Mouse (Mus musculus): ENCODE measurements at regions not wholly inside any gene's neighbourhood (a gene's known extent, or its start where the extent isn't known, plus 50 kb on each side); places are given as distances from the start of the nearest gene placed in this dataset.

- no peak overlapping the region for H3K4me3 ChIP-seq (ENCODE audit: low read depth, low read length)
- H3K27me3 ChIP-seq (ENCODE audit: control insufficient read depth, insufficient read depth, low read length), result no peaks in the 10 kb centered on the region
- no peaks in the 10 kb centered on the region for H3K36me3 ChIP-seq (ENCODE audit: control insufficient read depth, insufficient read depth, low read length)
- H3K27ac ChIP-seq (ENCODE audit: low read depth, low read length), result no peak overlapping the region
- no peaks in the 10 kb centered on the region for H3K4me1 ChIP-seq (ENCODE audit: control insufficient read depth, insufficient read depth, low read length)
- WGBS, result 45% methylated on average over 9 of the region's 9 CpGs
- no peak overlapping the region for H3K9ac ChIP-seq (replicated peaks; ENCODE audit: low read depth, low read length)
- H3K4me2 ChIP-seq (ENCODE audit: low read depth, low read length), result no peak overlapping the region
- ATAC-seq (ENCODE audit: low read depth), result no peak
- H3K9me3 ChIP-seq (ENCODE audit: control insufficient read depth, low read length), result no peaks in the 10 kb centered on the region
Observed at GRCm38 (mm10) chr8:116196623-116197184, 308.1 kb upstream of the Dynlrb2 start.

DNA sequence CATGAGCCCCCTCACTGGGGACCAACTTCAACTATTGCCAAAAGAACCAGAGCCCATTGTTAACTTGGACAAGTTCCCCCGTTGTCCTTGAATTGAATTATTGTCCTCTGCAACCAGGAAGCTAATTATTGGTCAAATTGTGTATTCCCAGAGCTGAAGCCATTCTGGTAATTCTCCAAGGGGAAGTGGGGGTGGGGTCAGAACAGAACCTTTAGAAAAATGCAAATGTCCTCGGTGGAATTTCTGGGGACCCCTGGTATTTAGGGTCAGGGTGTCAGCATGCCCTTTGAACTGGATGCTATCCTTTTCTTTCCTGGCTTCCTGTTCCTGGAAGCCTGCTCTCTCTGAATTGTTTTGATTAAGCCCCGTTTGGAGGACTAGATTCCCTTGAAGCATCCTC is 312.7 kb upstream of the Dynlrb2 start:
- 1% methylated on average over 3 of the region's 3 CpGs for WGBS
- Histone ChIP-seq H3K4me2 (ENCODE audit: low read depth, low read length) (no peak overlapping the region), H3K9me3 (ENCODE audit: control insufficient read depth, low read length) (no peaks in the 10 kb centered on the region), H3K4me3 (ENCODE audit: low read depth, low read length) (no peak overlapping the region), H3K9ac (replicated peaks; ENCODE audit: low read depth, low read length) (no peak overlapping the region), H3K27me3 (ENCODE audit: control insufficient read depth, insufficient read depth, low read length) (no peaks in the 10 kb centered on the region), H3K36me3 (ENCODE audit: control insufficient read depth, insufficient read depth, low read length) (no peaks in the 10 kb centered on the region), H3K4me1 (ENCODE audit: control insufficient read depth, insufficient read depth, low read length) (no peaks in the 10 kb centered on the region), H3K27ac (ENCODE audit: low read depth, low read length) (no peak overlapping the region)
- no peak for ATAC-seq (ENCODE audit: low read depth)

- H3K27ac ChIP-seq (ENCODE audit: low read depth, low read length), result no peak overlapping the region
- H3K36me3 ChIP-seq (ENCODE audit: control insufficient read depth, insufficient read depth, low read length), result no peaks in the 10 kb centered on the region
- H3K9me3 ChIP-seq (ENCODE audit: control insufficient read depth, low read length), result no peaks in the 10 kb centered on the region
- no peak overlapping the region for H3K4me2 ChIP-seq (ENCODE audit: low read depth, low read length)
- no peaks in the 10 kb centered on the region for H3K4me1 ChIP-seq (ENCODE audit: control insufficient read depth, insufficient read depth, low read length)
- H3K27me3 ChIP-seq (ENCODE audit: control insufficient read depth, insufficient read depth, low read length), result no peaks in the 10 kb centered on the region
- no peak overlapping the region for H3K4me3 ChIP-seq (ENCODE audit: low read depth, low read length)
- H3K9ac ChIP-seq (replicated peaks; ENCODE audit: low read depth, low read length), result no peak overlapping the region
- WGBS, result 91% methylated on average over 7 of the region's 7 CpGs
- ATAC-seq (ENCODE audit: low read depth), result no peak
Observed at GRCm38 (mm10) chr8:116185206-116185605, 319.6 kb upstream of the Dynlrb2 start.

- no peaks in the 10 kb centered on the region for H3K4me1 ChIP-seq (ENCODE audit: control insufficient read depth, insufficient read depth, low read length)
- no peak overlapping the region for H3K9ac ChIP-seq (replicated peaks; ENCODE audit: low read depth, low read length)
- no peaks in the 10 kb centered on the region for H3K27me3 ChIP-seq (ENCODE audit: control insufficient read depth, insufficient read depth, low read length)
- H3K4me2 ChIP-seq (ENCODE audit: low read depth, low read length), result no peak overlapping the region
- ATAC-seq (ENCODE audit: low read depth), result no peak
- no peak overlapping the region for H3K27ac ChIP-seq (ENCODE audit: low read depth, low read length)
- no peaks in the 10 kb centered on the region for H3K36me3 ChIP-seq (ENCODE audit: control insufficient read depth, insufficient read depth, low read length)
- no peaks in the 10 kb centered on the region for H3K9me3 ChIP-seq (ENCODE audit: control insufficient read depth, low read length)
- 89% methylated on average over 8 of the region's 8 CpGs for WGBS
- no peak overlapping the region for H3K4me3 ChIP-seq (ENCODE audit: low read depth, low read length)
Observed at GRCm38 (mm10) chr8:116184241-116184640, 320.5 kb upstream of the Dynlrb2 start.

DNA sequence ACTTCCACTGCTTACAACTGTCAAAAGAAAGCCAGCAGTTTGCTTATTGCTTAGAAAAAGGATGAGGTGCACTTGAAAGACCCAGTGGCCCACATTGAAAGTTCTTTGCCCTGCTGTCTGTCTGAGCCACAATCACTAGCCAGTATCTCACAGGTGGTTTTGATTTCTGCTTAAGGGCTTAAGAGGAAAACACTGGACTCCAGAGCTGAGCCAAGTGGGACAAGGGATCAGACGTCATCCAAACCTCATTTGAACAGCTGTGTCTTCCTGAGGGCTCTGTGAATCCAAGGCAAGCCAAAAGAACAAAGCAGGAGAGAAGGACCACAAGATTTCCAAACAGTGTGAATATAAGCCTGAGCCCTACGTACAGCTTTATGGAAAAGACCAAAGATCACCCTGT is 326.8 kb upstream of the Dynlrb2 start:
- no peak overlapping the region for H3K27ac ChIP-seq (ENCODE audit: low read depth, low read length)
- H3K4me1 ChIP-seq (ENCODE audit: control insufficient read depth, insufficient read depth, low read length), result no peaks in the 10 kb centered on the region
- no peaks in the 10 kb centered on the region for H3K9me3 ChIP-seq (ENCODE audit: control insufficient read depth, low read length)
- no peak overlapping the region for H3K4me3 ChIP-seq (ENCODE audit: low read depth, low read length)
- H3K36me3 ChIP-seq (ENCODE audit: control insufficient read depth, insufficient read depth, low read length), result no peaks in the 10 kb centered on the region
- H3K4me2 ChIP-seq (ENCODE audit: low read depth, low read length), result no peak overlapping the region
- 75% methylated on average over 2 of the region's 2 CpGs for WGBS
- no peaks in the 10 kb centered on the region for H3K27me3 ChIP-seq (ENCODE audit: control insufficient read depth, insufficient read depth, low read length)
- no peak for ATAC-seq (ENCODE audit: low read depth)
- H3K9ac ChIP-seq (replicated peaks; ENCODE audit: low read depth, low read length), result no peak overlapping the region

GRCm38 (mm10) chr8:116174891-116175290 is 329.9 kb upstream of the Dynlrb2 start:
- no peaks in the 10 kb centered on the region for H3K9me3 ChIP-seq (ENCODE audit: control insufficient read depth, low read length)
- H3K4me2 ChIP-seq (ENCODE audit: low read depth, low read length), result no peak overlapping the region
- no peaks in the 10 kb centered on the region for H3K36me3 ChIP-seq (ENCODE audit: control insufficient read depth, insufficient read depth, low read length)
- H3K4me1 ChIP-seq (ENCODE audit: control insufficient read depth, insufficient read depth, low read length), result no peaks in the 10 kb centered on the region
- no peaks in the 10 kb centered on the region for H3K27me3 ChIP-seq (ENCODE audit: control insufficient read depth, insufficient read depth, low read length)
- no peak overlapping the region for H3K4me3 ChIP-seq (ENCODE audit: low read depth, low read length)
- H3K9ac ChIP-seq (replicated peaks; ENCODE audit: low read depth, low read length), result no peak overlapping the region
- no peak for ATAC-seq (ENCODE audit: low read depth)
- WGBS, result 62% methylated on average over 3 of the region's 3 CpGs
- H3K27ac ChIP-seq (ENCODE audit: low read depth, low read length), result no peak overlapping the region

DNA sequence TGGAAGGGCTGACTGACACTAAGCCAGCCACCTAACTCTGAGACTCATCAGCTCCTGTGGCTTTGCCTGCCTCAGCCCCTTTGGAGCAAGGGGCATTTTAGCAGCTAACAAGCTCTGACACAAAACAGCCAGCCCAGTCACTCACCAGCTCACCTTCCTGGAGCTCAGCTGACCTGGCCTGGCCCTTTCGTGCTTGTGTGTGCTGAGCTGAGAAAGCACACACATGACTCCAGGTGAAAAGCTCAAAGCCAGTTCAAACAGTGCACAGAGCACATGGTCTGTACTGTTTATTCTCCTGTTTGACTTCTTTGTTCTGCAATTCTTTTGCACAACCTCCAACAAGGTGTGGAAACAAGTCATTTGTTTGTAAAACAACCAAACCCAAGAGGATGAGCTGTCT is 330.8 kb upstream of the Dynlrb2 start:
- Histone ChIP-seq H3K9me3 (ENCODE audit: control insufficient read depth, low read length) (no peaks in the 10 kb centered on the region), H3K4me2 (ENCODE audit: low read depth, low read length) (no peak overlapping the region), H3K4me3 (ENCODE audit: low read depth, low read length) (no peak overlapping the region), H3K27me3 (ENCODE audit: control insufficient read depth, insufficient read depth, low read length) (no peaks in the 10 kb centered on the region), H3K4me1 (ENCODE audit: control insufficient read depth, insufficient read depth, low read length) (no peaks in the 10 kb centered on the region), H3K36me3 (ENCODE audit: control insufficient read depth, insufficient read depth, low read length) (no peaks in the 10 kb centered on the region), H3K9ac (replicated peaks; ENCODE audit: low read depth, low read length) (no peak overlapping the region), H3K27ac (ENCODE audit: low read depth, low read length) (no peak overlapping the region)
- 62% methylated on average over 1 of the region's 1 CpGs for WGBS
- ATAC-seq (ENCODE audit: low read depth), result no peak

GRCm38 (mm10) chr8:116167874-116168273 is 336.9 kb upstream of the Dynlrb2 start:
- Histone ChIP-seq H3K27me3 (ENCODE audit: control insufficient read depth, insufficient read depth, low read length) (no peaks in the 10 kb centered on the region), H3K4me2 (ENCODE audit: low read depth, low read length) (no peak overlapping the region), H3K27ac (ENCODE audit: low read depth, low read length) (no peak overlapping the region), H3K9ac (replicated peaks; ENCODE audit: low read depth, low read length) (no peak overlapping the region), H3K36me3 (ENCODE audit: control insufficient read depth, insufficient read depth, low read length) (no peaks in the 10 kb centered on the region), H3K9me3 (ENCODE audit: control insufficient read depth, low read length) (no peaks in the 10 kb centered on the region), H3K4me3 (ENCODE audit: low read depth, low read length) (no peak overlapping the region), H3K4me1 (ENCODE audit: control insufficient read depth, insufficient read depth, low read length) (peaks cover 7% of the 10 kb centered on the region; the same call in 1 of the 2 replicates)
- ATAC-seq (ENCODE audit: low read depth), result no peak
- 56% methylated on average over 4 of the region's 4 CpGs for WGBS

- ATAC-seq (ENCODE audit: low read depth), result no peak; the same call in 1 of the 2 replicates
- no peak overlapping the region for H3K4me2 ChIP-seq (ENCODE audit: low read depth, low read length)
- peaks cover 7% of the 10 kb centered on the region; the same call in 1 of the 2 replicates for H3K4me1 ChIP-seq (ENCODE audit: control insufficient read depth, insufficient read depth, low read length)
- no peak overlapping the region for H3K27ac ChIP-seq (ENCODE audit: low read depth, low read length)
- no peaks in the 10 kb centered on the region for H3K27me3 ChIP-seq (ENCODE audit: control insufficient read depth, insufficient read depth, low read length)
- H3K9ac ChIP-seq (replicated peaks; ENCODE audit: low read depth, low read length), result no peak overlapping the region
- H3K36me3 ChIP-seq (ENCODE audit: control insufficient read depth, insufficient read depth, low read length), result no peaks in the 10 kb centered on the region
- H3K9me3 ChIP-seq (ENCODE audit: control insufficient read depth, low read length), result no peaks in the 10 kb centered on the region
- 6% methylated on average over 8 of the region's 8 CpGs for WGBS
- no peak overlapping the region for H3K4me3 ChIP-seq (ENCODE audit: low read depth, low read length)
Observed at GRCm38 (mm10) chr8:116164989-116165299, 339.8 kb upstream of the Dynlrb2 start.
